Mouse (Mus musculus): ENCODE measurements around the gene Ppp2r2c.
"Not testable (repeated sequence)": the region's sequence is repeated elsewhere in the genome, so short reads cannot be mapped to it uniquely, and the experiment has no call there.

The Ppp2r2c gene

DNA sequence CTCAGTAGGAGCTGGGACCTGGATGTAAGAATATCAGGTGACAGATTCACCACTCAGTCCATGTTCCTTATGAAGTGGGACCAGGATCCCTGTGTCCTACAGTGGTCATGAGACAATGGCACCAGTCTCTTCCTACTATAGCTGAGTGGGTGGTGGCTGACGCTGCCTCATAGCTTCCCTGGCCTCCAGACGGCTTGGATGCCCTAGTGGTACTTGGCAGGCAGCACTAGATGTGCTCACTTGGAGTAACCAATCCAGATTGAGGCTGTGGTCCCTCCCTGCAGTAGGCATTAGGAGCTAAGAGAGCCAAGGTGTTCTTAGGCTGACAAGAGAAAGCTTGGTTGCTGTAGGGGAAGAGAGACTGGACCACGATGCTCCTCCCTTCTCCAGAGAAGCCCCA lies 61.1 kb downstream of the Ppp2r2c start:
- DNase-seq (ENCODE audit: inconsistent ontology term), result no peak

DNA sequence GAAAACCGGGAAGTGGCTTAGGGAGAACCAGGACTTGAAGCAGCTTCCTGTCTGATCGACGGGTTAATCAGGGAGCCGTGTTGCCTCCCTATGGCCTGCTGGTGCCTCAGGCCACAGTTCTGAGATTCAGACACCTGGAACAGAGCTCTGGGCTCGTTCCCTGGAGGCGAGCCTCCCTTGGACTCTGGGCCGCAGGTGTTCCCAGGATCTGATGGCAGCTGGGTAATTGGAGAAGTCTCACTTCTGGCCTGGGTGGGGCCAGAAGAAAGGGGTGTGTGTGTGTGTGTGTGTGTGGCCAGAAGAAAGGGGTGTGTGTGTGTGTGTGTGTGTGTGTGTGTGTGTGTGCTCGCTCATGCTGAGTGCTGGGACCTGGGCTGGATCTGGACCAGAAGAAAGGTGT lies 65.1 kb downstream of the Ppp2r2c start:
- DNase-seq (ENCODE audit: inconsistent ontology term), result no peak

DNA sequence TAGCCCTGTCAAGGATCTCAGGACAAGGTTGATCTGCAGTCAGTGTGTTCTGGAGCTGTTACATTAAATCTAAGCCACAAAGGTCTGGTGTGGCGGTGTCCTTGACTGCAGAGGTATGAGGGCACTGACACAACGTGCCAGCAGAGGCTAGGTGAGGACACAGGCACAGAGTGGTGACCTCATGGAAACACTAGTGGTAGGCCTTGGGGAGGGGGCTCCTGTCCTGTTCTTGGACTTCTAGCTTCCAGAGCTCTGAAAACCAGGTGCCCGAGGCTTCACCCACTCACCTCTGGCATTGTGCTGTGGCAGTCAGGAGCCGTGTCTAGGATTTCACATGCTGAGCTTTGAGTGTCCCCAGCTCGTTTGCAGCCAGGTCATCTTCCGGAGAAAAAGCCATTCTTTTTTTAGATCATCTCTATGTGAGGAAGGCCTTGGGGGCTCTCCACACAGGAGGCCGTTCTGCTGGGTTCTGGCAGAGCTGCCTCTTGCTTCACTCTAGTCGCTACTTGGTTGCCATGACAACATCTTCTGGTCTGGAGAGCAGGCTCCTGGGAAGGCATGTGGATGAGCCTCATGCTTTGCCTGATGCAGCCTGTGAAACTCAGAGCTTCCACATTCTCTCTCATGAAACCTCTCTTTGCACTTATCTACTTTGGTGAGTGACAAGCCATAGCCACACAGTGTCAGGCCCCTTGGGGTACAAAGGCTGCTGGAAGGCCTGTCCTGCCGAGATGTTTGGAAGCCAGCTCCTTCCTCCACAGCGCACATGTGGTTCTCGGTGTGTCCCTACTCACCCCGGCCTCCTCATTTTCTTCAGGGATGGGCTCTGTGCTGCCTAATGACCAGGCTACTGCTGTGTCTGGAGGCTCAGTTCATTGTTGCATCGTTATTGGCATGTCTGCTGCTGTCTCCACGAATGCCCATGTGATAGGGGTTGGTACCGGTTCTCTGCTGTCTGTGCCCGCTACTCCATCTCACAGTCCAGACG lies 67.5 kb downstream of the Ppp2r2c start:
- DNase-seq (ENCODE audit: inconsistent ontology term), result no peak

DNA sequence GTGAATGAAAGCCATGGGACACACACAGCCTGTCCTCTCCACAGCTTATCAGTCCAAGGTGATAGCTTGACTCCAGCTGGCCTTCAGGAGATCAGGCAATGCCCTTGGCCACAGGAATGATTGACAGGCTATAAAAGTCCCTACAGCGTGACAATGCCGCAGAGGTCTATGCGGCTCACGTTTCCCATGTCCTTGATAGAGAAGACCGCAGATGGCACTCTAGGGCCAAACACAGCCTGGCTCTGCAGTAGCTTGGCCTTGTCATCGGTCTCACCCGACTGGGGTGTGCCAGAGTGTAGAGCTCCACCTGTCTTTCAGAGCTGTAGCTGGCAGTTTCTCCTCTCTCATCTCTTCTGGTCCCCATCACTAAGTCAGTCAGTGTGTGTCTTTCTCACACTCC lies 68.2 kb downstream of the Ppp2r2c start:
- no peak for DNase-seq (ENCODE audit: inconsistent ontology term)

DNA sequence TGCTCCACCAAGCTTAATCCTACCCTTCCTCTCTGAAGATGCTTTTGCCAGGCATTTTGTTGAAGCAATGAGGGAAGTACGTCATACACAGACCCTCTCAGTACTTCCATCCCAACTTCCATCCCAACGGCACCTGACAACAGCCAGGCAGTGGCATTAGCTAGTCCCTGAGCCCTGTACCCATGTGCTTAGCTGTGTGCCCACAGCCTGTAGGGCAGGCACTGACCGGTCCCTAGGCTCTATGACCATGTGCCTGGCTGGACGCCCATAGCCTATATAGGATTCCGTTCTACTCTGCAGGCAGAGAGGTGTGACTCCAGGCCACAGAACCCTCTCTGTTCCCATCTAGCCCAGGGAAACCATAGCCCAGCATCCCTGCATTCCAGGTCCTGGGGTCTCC lies 69.7 kb downstream of the Ppp2r2c start:
- no peak for DNase-seq (ENCODE audit: inconsistent ontology term)

DNA sequence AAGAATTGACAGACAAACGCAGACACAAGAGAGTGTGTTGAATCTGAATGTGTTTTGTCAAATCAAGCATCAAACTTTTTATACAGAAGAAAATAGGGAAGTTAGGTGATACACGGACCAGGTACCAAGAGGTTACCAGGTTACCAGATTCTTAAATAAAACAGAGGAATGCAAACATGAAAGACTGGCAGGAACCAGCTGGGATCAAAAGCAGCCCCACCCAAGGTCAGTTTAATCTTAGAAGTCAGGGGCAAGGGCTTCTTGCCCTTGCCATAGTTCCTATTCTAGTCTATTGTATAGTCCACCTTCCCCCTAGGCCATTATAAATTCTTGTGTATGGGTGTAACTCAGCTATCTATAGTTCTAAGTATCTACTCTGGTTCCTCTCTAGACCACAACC lies 70.7 kb downstream of the Ppp2r2c start:
- not testable (repeated sequence) for DNase-seq (ENCODE audit: inconsistent ontology term)

DNA sequence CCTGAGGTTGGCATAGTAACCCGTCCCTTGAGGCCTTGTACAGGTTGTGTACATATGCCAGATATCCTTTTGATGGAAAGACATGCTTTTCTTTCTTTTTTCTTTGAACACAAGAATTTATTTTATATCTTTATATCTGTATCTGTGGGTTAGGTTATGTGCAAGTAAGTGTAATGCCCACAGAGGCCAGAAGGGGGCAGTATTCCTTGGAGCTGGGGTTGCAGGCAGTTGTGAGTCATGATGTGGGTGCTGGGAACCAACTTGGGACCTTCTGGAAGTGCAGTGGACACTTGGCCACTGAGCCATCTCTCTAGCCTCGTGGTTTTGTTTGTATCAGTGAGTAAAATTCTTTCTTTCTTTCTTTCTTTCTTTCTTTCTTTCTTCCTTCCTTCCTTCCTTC lies 74.1 kb downstream of the Ppp2r2c start:
- no peak for DNase-seq (ENCODE audit: inconsistent ontology term)

DNA sequence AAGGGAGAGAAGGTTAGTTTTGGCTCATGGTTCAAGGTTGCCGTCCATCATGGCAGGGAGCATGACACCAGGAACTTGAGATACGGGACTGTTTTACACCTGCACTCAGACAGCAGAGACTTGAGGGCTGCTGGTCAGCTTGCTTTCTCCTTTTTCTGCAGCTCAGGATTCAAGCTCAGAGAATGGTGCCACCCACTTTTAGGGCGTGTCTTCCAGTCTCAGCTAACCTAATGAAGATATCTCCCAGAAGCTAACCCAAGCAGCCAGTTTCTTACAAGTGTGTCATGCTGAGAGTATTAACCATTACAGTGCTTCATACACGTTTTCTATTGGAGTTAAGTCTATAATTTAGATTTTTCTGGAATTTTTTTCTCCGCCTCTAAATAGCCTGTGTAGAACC lies 76.2 kb downstream of the Ppp2r2c start:
- DNase-seq (ENCODE audit: inconsistent ontology term), result no peak

DNA sequence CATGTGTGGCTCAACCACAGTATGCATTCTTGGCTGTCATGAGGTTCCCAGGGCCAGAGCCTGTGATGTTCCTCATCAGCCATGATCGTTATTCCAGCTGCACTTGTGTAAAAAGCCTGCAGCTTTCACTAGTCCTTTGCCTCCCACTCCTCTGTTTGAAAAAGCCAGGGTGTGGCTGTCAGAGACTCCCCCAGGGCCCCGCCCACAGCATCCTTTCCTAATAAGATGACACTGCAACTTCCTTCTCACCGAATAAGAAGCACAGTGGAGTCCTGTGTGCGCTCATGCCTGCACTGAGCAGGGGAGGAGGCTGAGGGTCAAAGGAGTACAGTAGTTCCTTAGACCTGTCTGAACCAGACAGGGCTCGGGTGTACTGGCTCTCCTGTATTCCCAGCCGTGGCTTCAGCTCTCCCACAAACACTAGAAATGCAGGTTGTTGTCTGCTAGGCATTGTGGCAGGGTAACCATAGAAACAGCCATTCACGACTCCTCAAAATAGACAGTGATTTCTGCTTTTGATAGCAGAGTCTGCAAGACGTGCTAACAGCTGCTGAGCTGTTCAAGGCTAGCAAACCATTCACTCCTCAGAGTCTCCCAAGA lies 76.9 kb downstream of the Ppp2r2c start:
- DNase-seq (ENCODE audit: inconsistent ontology term), result no peak

DNA sequence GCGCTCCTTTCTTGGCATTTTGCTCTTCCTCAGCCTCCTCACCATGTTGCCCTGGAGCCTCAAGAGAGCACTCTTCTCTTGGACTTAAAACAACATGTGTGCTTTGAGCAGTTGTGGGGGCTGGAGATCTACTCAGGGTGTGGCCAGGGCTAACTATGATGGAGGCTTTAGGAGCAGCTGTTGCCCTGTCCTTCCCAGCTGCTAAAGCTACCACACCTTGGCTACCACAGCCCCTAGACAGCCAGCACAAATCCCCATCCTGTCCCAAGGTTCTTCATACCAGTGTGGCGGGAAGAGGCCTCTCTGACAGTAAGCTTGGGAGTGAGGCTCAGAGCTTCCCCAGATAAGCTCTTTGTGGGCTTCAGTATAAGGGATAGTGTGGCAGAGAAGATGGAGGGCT lies 77.4 kb downstream of the Ppp2r2c start:
- DNase-seq (ENCODE audit: inconsistent ontology term), result no peak

DNA sequence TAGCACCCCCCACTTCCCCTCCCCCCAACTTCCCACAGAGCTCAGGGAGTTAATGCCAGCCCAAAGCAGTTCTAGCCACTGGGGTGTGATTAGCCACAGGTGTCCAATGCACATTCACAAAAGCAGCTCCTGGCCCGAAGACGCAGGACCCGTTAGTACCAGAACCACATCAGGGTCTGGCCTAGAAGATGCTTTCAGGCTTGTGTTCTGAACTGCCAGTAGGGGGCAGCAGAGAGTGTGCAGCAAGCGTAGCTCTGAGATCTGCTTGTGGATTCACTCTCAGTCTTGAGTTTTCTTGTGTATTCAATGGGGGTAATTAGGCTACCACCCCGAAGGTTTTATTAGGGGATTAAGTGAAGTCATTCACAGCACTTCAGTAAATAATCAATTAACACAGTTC lies 78.1 kb downstream of the Ppp2r2c start:
- no peak for DNase-seq (ENCODE audit: inconsistent ontology term)

DNA sequence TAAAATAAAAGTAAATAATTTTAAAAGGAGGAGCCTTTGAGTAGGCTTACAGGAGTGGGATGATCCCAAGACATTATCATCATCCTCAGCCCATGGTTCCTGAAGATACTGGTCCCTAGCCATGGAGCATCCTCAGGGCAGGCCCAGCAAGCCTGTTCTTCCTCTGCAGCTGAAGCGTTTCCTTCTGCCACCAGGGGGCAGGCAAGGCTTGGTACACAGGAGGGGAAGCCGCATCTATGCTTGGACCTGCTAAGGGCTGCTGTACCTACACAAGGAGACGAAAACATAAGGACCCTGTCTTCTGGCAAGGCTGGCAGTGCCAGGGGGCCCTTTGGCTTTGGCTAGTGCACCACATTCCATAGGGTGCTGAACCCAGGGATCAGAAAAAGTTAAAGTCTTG lies 80.5 kb downstream of the Ppp2r2c start:
- peak; percentile 60 for DNase-seq (ENCODE audit: inconsistent ontology term)

DNA sequence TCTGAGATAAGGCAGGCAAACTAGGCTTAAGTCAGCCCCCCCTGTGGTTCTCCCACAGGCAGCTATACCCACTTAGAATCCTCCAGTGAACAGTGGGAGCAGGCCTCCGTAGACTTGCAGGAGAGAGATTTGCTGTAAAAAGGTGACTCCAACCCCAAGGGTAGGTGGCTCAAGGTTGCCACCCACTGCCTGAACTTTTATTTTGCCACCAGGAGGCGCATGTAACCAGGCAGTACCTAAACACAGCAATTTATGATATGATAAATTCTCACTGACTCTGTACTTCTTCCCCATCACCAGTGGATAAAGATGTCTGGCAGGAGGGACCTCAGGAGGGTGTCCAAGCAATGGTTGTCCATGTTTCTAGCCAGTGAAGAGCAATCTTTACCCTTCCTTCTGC lies 82.6 kb downstream of the Ppp2r2c start:
- no peak for DNase-seq (ENCODE audit: inconsistent ontology term)

DNA sequence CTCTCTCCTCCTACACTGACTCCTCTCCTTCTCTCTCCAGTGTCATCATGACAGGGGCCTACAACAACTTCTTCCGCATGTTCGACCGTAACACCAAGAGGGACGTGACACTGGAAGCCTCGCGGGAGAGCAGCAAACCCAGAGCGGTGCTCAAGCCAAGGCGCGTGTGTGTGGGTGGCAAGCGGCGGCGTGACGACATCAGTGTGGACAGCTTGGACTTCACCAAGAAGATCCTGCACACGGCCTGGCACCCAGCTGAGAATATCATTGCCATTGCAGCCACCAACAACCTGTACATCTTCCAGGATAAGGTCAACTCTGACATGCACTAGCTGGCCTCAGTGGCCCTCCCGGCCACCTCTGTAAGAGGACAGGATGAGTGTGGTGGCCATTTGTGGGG lies 84.0 kb downstream of the Ppp2r2c start:
- no peak for DNase-seq (ENCODE audit: inconsistent ontology term)

DNA sequence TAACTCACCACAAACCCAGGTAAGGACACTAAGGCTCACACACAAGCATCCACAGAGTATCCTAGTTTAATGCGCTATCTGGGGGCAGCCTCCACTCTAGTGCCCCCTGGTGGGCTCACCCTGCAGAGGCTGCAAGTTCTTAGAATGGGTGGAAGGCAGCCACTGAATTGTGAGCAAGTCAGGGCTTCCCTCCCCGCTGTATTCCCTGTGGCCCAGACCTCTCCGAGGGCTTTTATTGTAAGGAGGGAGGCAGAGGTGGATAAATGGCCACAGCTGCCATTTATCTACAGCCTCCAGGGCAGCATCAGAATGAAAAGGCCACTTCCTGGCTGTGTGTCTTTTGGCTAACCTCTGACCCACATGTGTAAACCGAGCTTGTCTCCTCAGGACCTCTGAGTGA lies 87.1 kb downstream of the Ppp2r2c start:
- DNase-seq (ENCODE audit: inconsistent ontology term), result peak; percentile 33

DNA sequence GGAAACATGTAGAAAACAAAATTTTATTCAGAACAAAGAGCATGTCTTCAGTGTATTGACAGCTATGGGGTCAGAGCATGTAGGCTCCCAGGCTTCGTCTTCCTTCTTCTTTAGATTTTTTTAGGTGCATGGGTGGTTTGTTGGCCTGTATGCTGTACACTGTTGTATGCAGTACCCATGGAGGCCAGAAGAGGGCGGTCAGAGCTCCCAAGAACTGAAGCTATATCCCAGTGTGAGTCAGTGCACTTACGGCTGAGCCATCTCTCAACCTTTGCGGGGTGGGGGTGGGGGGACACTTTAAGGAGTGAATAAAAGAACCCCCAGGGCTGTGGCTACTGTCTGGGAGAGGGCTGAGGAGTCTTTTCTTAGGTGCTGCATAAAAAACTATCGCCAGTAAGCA lies 90.5 kb downstream of the Ppp2r2c start:
- DNase-seq (ENCODE audit: inconsistent ontology term), result peak; percentile 51

DNA sequence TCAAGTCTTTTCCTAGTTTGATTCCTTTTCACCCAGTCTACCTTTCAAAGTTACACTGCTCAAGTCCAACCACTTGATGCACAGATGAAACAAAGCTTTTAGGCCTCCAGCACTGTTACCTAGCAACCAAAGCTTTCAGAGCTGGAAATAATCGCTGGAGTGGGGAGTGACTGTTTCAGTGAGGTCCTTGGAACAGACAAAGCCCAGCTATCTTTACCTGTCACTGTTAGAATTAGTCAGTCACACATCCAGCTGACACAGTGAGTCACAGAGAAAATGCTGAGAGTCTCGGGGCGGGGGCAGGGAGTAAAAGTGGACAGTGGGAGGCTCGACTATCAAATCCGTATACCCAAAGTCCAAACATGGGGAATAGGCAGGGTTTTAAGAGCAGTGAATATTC lies 92.2 kb downstream of the Ppp2r2c start:
- DNase-seq (ENCODE audit: inconsistent ontology term), result no peak

DNA sequence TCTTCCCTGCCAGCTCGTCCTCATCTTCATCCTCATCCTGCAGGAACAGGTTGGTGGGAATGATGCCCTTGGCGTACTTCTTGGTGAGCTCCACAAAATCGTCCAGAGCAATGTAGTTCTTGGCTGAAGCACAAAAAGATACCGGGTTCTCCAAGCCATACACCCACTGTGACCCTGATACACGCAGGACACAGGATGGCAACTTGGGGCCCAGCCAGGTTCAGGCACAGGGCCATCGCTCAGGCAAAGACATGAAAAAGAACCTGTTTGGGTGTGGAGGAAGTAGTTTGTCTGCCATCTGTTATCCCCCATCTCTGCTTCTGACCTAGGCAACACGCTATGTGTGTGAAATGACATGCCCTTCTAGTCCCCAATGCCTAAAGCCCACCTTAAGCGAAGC lies 103.3 kb downstream of the Ppp2r2c start:
- DNase-seq (ENCODE audit: inconsistent ontology term), result no peak

DNA sequence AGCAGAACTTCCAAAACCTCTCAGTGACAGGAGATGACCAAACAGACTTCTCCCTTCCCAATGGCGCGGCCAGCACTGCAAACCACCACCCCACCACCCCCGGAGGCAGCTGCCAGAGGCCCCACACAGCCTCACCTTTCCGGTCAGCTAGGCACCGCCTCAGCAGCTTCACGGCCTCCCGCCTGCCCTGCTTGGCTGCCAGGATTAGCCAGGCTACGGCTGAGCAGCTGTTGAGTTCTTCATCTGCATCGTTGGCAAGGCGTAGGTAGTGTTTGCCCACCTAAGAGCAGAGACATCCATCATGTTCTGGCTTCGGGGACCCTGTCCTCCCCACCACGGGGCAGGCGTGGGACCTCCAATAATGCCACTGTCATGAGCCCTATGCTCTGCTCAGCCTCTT lies 107.0 kb downstream of the Ppp2r2c start:
- DNase-seq (ENCODE audit: inconsistent ontology term), result no peak

DNA sequence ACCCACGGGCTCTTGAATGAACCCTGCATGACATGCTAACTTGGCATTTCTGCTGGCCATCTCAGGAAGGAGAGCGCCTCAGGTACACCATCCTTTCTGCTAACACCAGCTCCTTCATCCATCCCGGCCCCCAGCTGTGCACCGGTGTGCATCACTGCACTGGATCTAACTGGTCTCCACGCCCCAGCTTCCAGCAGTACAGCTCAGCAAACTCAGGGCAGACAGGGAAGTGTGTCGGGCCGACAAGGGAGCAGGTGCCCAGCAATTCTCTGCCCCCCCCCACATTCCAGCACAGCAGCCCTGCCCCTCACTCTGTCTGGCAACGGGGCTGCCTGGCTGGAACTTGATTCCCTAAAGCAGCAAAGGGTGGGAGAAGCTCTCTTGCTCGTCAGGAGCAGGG lies 109.5 kb downstream of the Ppp2r2c start:
- DNase-seq (ENCODE audit: inconsistent ontology term), result no peak

DNA sequence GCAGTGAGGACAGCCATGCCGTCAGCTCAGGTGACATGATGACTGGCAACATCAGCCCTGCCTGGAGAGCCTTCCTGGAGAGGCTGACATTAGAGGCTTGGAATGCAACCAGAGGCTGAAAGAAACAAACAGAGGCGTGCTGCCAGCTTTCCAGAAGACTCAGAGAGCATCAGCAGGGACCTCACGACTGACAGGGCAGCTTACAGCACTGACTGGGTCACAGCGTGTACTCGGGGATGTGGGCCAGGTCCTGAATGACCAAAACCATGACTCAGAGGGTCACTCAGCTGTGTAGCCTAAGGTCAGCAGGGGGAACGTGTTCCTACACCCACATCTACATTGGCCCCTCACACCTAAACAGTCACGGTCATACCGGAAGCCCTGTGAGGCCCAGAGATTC lies 110.7 kb downstream of the Ppp2r2c start:
- DNase-seq (ENCODE audit: inconsistent ontology term), result peak; percentile 65

DNA sequence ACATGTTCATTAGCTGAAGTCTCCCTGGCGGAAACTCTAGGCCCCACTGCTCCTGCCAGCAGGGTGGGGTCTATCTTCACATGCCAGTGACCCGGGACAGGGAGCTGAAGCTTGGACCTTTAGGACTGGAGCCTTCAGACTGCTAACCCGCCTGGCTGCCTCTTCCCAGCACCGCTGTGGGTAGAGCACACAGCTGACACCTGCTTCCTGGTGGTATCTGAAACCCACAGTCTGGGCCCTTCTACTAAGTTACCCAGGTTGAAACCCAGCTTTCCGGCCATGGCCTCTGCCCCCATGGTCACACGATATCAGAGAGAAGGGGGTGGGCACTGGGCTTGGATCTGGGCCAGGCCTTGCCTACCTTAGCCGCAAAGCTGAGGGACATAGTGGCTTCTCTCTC lies 111.3 kb downstream of the Ppp2r2c start:
- DNase-seq (ENCODE audit: inconsistent ontology term), result no peak

DNA sequence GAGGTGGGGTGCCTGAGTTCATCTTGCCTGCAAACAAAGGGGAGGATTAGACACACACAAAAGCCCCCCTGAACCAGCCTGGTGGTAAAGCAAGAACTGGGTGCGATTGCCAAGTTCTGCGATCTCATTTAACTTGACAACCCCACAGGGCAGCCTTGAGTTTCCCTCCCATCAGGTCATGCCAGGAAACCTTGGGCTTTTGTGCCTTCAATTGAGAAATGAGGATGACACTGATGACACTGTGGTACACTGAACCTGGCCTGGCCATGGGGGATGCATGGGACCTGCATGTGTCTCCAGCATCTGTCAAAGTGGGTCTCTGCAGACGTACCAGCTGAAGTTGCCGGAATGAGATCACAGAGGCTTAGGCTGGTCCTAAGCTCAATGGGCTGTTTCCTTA lies 114.0 kb downstream of the Ppp2r2c start:
- DNase-seq (ENCODE audit: inconsistent ontology term), result no peak

All from Muller cell, postnatal 12 days (primary cell).